Mouse (Mus musculus): ENCODE data around the gene Fhit. TPM values are rescaled to one million over a fixed set of nuclear protein-coding genes. Genes with fewer than 3 reads are reported as not detected.

Gene Fhit
- polyA plus RNA-seq, 1 experiment from 2014 or later, result 7.6 TPM

- Histone ChIP-seq H3K27ac (ENCODE audit: low read length) (no peak overlapping the region), H3K36me3 (ENCODE audit: control insufficient read depth, insufficient read depth) (no peaks in the 10 kb centered on the region), H3K9me3 (ENCODE audit: control insufficient read depth, low read length) (no peaks in the 10 kb centered on the region), H3K9ac (replicated peaks; ENCODE audit: low read depth, low read length) (peak overlapping the region; percentile 12; the same call in 1 of the 2 replicates), H3K4me2 (ENCODE audit: low read length) (peak overlapping the region; percentile 38), H3K4me3 (replicated peaks; ENCODE audit: low read length) (peak overlapping the region; percentile 30), H3K4me1 (replicated peaks; ENCODE audit: control insufficient read depth, insufficient read depth, low read length) (peaks cover 5% of the 10 kb centered on the region), H3K27me3 (replicated peaks; ENCODE audit: control insufficient read depth, insufficient read depth, low read length) (no peaks in the 10 kb centered on the region)
- peak; percentile 86 for ATAC-seq
- 18% methylated on average over 14 of the region's 14 CpGs for WGBS
Measured at GRCm38 (mm10) chr14:10453001-10453861, 708.6 kb downstream of the Fhit start.

GRCm38 (mm10) chr14:10452234-10452633 is 709.6 kb downstream of the Fhit start:
- Histone ChIP-seq H3K36me3 (ENCODE audit: control insufficient read depth, insufficient read depth) (no peaks in the 10 kb centered on the region), H3K4me3 (replicated peaks; ENCODE audit: low read length) (no peak overlapping the region), H3K4me1 (replicated peaks; ENCODE audit: control insufficient read depth, insufficient read depth, low read length) (peaks cover 5% of the 10 kb centered on the region), H3K4me2 (ENCODE audit: low read length) (no peak overlapping the region), H3K9ac (replicated peaks; ENCODE audit: low read depth, low read length) (no peak overlapping the region), H3K27me3 (replicated peaks; ENCODE audit: control insufficient read depth, insufficient read depth, low read length) (no peaks in the 10 kb centered on the region), H3K27ac (ENCODE audit: low read length) (no peak overlapping the region), H3K9me3 (ENCODE audit: control insufficient read depth, low read length) (no peaks in the 10 kb centered on the region)
- no peak for ATAC-seq
- WGBS, result 59% methylated on average over 5 of the region's 5 CpGs

GRCm38 (mm10) chr14:10445360-10445759 is 716.5 kb downstream of the Fhit start:
- no peak for ATAC-seq
- Histone ChIP-seq H3K4me3 (replicated peaks; ENCODE audit: low read length) (no peak overlapping the region), H3K4me1 (replicated peaks; ENCODE audit: control insufficient read depth, insufficient read depth, low read length) (no peaks in the 10 kb centered on the region), H3K9me3 (ENCODE audit: control insufficient read depth, low read length) (no peaks in the 10 kb centered on the region), H3K27ac (ENCODE audit: low read length) (no peak overlapping the region), H3K9ac (replicated peaks; ENCODE audit: low read depth, low read length) (no peak overlapping the region), H3K36me3 (ENCODE audit: control insufficient read depth, insufficient read depth) (no peaks in the 10 kb centered on the region), H3K4me2 (ENCODE audit: low read length) (no peak overlapping the region), H3K27me3 (replicated peaks; ENCODE audit: control insufficient read depth, insufficient read depth, low read length) (no peaks in the 10 kb centered on the region)

- Histone ChIP-seq H3K36me3 (ENCODE audit: control insufficient read depth, insufficient read depth) (no peaks in the 10 kb centered on the region), H3K4me1 (replicated peaks; ENCODE audit: control insufficient read depth, insufficient read depth, low read length) (no peaks in the 10 kb centered on the region), H3K27ac (ENCODE audit: low read length) (no peak overlapping the region), H3K4me3 (replicated peaks; ENCODE audit: low read length) (no peak overlapping the region), H3K27me3 (replicated peaks; ENCODE audit: control insufficient read depth, insufficient read depth, low read length) (no peaks in the 10 kb centered on the region), H3K9me3 (ENCODE audit: control insufficient read depth, low read length) (no peaks in the 10 kb centered on the region), H3K9ac (replicated peaks; ENCODE audit: low read depth, low read length) (no peak overlapping the region), H3K4me2 (ENCODE audit: low read length) (no peak overlapping the region)
- ATAC-seq, result no peak
- 62% methylated on average over 1 of the region's 1 CpGs for whole genome bisulfite sequencing
Measured at GRCm38 (mm10) chr14:10439007-10439749, 722.7 kb downstream of the Fhit start.

- Histone ChIP-seq H3K9me3 (ENCODE audit: control insufficient read depth, low read length) (no peaks in the 10 kb centered on the region), H3K9ac (replicated peaks; ENCODE audit: low read depth, low read length) (no peak overlapping the region), H3K4me1 (replicated peaks; ENCODE audit: control insufficient read depth, insufficient read depth, low read length) (no peaks in the 10 kb centered on the region), H3K27ac (ENCODE audit: low read length) (no peak overlapping the region), H3K36me3 (ENCODE audit: control insufficient read depth, insufficient read depth) (no peaks in the 10 kb centered on the region), H3K27me3 (replicated peaks; ENCODE audit: control insufficient read depth, insufficient read depth, low read length) (no peaks in the 10 kb centered on the region), H3K4me2 (ENCODE audit: low read length) (no peak overlapping the region), H3K4me3 (replicated peaks; ENCODE audit: low read length) (no peak overlapping the region)
- 100% methylated on average over 1 of the region's 1 CpGs for WGBS
- ATAC-seq, result no peak
Measured at GRCm38 (mm10) chr14:10436193-10436592, 725.6 kb downstream of the Fhit start.

GRCm38 (mm10) chr14:10432502-10432901 is 729.3 kb downstream of the Fhit start:
- Histone ChIP-seq H3K36me3 (ENCODE audit: control insufficient read depth, insufficient read depth) (no peaks in the 10 kb centered on the region), H3K4me1 (replicated peaks; ENCODE audit: control insufficient read depth, insufficient read depth, low read length) (no peaks in the 10 kb centered on the region), H3K27ac (ENCODE audit: low read length) (no peak overlapping the region), H3K4me3 (replicated peaks; ENCODE audit: low read length) (no peak overlapping the region), H3K9ac (replicated peaks; ENCODE audit: low read depth, low read length) (no peak overlapping the region), H3K4me2 (ENCODE audit: low read length) (no peak overlapping the region), H3K9me3 (ENCODE audit: control insufficient read depth, low read length) (no peaks in the 10 kb centered on the region), H3K27me3 (replicated peaks; ENCODE audit: control insufficient read depth, insufficient read depth, low read length) (no peaks in the 10 kb centered on the region)
- WGBS, result 83% methylated on average over 2 of the region's 2 CpGs
- ATAC-seq, result no peak

- H3K9me3 ChIP-seq (ENCODE audit: control insufficient read depth, low read length), result no peaks in the 10 kb centered on the region
- WGBS, result 97% methylated on average over 3 of the region's 3 CpGs
- H3K36me3 ChIP-seq (ENCODE audit: control insufficient read depth, insufficient read depth), result no peaks in the 10 kb centered on the region
- H3K9ac ChIP-seq (replicated peaks; ENCODE audit: low read depth, low read length), result no peak overlapping the region
- no peak overlapping the region for H3K4me3 ChIP-seq (replicated peaks; ENCODE audit: low read length)
- H3K4me2 ChIP-seq (ENCODE audit: low read length), result no peak overlapping the region
- ATAC-seq, result no peak
- H3K4me1 ChIP-seq (replicated peaks; ENCODE audit: control insufficient read depth, insufficient read depth, low read length), result no peaks in the 10 kb centered on the region
- no peaks in the 10 kb centered on the region for H3K27me3 ChIP-seq (replicated peaks; ENCODE audit: control insufficient read depth, insufficient read depth, low read length)
- H3K27ac ChIP-seq (ENCODE audit: low read length), result no peak overlapping the region
Measured at GRCm38 (mm10) chr14:10430396-10431000, 731.3 kb downstream of the Fhit start.

- Histone ChIP-seq H3K9ac (replicated peaks; ENCODE audit: low read depth, low read length) (no peak overlapping the region), H3K4me1 (replicated peaks; ENCODE audit: control insufficient read depth, insufficient read depth, low read length) (no peaks in the 10 kb centered on the region), H3K36me3 (ENCODE audit: control insufficient read depth, insufficient read depth) (no peaks in the 10 kb centered on the region), H3K4me2 (ENCODE audit: low read length) (no peak overlapping the region), H3K4me3 (replicated peaks; ENCODE audit: low read length) (no peak overlapping the region), H3K27ac (ENCODE audit: low read length) (no peak overlapping the region), H3K27me3 (replicated peaks; ENCODE audit: control insufficient read depth, insufficient read depth, low read length) (no peaks in the 10 kb centered on the region), H3K9me3 (ENCODE audit: control insufficient read depth, low read length) (no peaks in the 10 kb centered on the region)
- WGBS, result 25% methylated on average over 3 of the region's 3 CpGs
- no peak for ATAC-seq
Measured at GRCm38 (mm10) chr14:10423499-10423898, 738.3 kb downstream of the Fhit start.

- H3K4me1 ChIP-seq (replicated peaks; ENCODE audit: control insufficient read depth, insufficient read depth, low read length), result no peaks in the 10 kb centered on the region
- ATAC-seq, result no peak
- H3K36me3 ChIP-seq (ENCODE audit: control insufficient read depth, insufficient read depth), result no peaks in the 10 kb centered on the region
- H3K9me3 ChIP-seq (ENCODE audit: control insufficient read depth, low read length), result no peaks in the 10 kb centered on the region
- H3K9ac ChIP-seq (replicated peaks; ENCODE audit: low read depth, low read length), result no peak overlapping the region
- H3K4me2 ChIP-seq (ENCODE audit: low read length), result no peak overlapping the region
- H3K4me3 ChIP-seq (replicated peaks; ENCODE audit: low read length), result no peak overlapping the region
- H3K27me3 ChIP-seq (replicated peaks; ENCODE audit: control insufficient read depth, insufficient read depth, low read length), result no peaks in the 10 kb centered on the region
- 71% methylated on average over 1 of the region's 1 CpGs for WGBS
- no peak overlapping the region for H3K27ac ChIP-seq (ENCODE audit: low read length)
Measured at GRCm38 (mm10) chr14:10422261-10422660, 739.6 kb downstream of the Fhit start.

Data from forebrain, embryonic 16.5 days (tissue).